Mouse (Mus musculus) telencephalon, adult 2 months (tissue): Measurements from ENCODE around the gene Tor1aip1.

ENCODE experiments used
- DNase-seq: peaks from one replicate; pipeline ENCODE4 v3.0.0-alpha.2; 2011; ENCODE audit warnings: low read depth, low spot score

Gene Tor1aip1

DNA sequence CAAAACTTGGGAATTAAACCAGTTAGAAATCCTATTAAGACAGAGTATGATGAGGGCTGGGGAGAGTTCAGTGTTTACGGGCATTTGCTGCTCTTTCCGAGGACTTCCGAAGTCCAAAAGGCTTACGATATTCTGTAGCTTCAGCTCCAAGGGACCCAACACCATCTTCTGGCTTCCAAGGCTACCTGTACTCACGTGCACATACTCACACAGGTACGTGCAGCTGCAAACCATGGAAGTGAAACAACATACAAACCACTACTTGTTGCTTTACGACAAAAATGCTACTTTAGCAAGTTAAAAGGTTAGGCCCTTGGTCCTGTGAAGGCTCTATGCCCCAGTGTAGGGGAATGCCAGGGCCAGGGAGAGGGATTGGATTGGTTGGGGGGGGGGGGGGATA, 2.4 kb downstream of the Tor1aip1 start:
- DNase-seq: no peak

DNA sequence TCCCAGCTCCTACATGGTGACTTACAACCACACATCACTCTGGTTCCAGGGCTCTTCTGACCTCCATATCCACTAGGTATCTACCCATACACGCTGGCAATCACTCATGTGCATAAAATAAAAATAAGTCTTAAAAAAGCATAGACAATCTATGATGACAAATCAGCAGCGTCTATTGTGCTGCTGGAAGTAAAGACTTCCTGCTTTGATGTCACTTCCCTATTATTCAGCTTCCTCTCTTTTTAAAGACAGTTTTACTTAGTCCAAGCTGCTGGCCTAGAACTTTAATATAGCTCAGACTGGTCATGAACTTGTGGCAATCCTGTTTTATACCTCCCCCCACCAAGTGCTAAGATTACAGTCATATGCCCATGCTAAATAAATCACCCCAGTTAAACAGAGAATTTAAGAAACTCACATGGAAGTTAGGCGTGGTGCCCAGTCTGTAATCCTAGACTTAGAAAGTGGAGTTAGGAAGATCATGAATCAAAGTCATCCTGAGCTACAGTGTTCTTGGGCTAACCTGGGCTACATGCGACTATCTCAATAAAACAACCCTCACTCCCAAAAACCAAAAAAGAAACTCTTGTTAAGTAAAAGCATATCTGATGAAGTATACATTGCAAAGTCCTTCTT, 7.8 kb downstream of the Tor1aip1 start:
- no peak for DNase-seq

DNA sequence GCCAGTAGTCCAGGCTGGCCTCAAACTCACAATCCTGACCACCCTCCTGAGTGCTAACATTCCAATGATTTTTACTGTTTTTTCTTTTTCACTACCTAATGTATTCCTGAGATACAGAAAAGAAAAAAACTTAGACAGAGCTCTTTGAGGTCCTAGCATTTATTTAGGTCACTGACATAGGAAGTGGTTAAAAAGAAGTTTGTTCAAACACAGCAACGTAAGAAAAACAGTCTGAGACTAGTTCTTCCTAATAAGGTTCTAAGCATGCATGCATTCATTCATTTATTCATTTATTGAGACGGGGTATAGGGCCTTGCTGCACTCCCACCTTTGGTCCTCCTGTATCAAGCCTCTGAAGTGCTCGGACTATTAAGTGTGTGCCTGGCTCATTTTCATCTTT, 8.4 kb downstream of the Tor1aip1 start:
- no peak for DNase-seq

DNA sequence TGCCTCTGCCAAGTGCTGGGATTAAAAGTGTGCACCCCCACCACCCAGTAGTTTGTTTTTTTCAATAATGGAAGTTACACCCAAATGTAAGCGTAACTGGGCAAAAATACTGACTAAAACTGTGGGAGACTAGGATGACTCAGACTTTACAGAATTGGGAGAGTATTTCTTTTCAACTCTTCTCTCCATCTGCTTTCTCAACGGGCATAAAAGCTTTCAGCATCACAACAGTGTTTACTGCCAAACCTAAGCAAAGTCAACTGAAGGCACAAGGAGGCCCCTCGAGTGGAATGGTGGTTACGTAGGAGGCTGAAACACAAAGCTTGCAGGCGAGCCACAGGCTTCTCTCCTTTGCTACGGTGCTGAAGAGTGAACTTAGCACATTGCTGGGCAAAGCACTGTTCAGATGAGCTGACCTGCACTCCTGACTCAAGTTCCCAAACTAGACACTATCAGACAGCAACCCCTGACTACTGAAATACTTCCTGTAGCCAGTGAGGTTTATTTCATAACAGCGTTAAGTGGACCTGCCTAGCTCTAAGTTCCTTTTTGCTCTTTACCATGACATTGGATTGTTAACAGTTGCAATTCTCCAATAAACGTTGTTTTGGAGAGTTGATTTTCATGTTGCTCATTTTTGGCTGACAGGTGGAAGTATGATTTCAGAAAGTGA, 11.3 kb downstream of the Tor1aip1 start:
- DNase-seq: peak; percentile 58

DNA sequence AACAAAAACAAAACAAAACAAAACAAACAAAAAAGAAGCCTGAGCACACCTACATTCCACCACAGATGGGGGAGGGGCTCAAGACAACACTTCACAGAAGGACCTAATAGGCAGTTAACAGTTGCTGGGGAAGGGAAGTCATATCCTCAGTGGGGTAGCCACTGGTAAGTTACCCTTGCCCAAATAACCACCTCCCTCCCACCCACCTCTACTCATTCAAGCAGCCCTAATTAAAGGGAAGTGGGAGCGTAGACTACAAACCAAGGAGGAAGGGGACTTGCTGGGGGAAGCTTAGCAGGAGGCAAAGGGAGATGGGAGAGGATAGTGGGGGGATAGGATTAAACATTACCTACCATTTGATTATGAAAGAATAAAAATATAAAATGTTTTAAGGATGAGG, 15.9 kb downstream of the Tor1aip1 start:
- DNase-seq: no peak

DNA sequence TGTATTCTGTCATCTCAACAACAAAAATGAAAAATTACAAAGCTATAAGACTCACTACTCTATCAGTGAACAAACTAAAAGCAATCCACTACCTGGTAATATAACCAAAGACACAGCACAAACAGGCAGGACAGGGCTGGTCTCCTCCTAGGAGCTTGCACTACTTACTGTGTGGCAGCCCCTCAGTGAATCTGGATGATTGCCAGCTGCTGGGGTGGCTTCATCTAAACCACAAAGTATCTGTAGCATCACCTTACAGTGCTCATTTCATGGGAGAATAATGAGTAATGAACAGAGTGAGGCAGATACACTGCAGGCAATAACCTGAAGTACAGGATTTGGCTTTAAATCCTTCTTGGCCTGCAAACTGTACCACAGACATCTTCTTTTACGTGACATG, 16.5 kb downstream of the Tor1aip1 start:
- no peak for DNase-seq

DNA sequence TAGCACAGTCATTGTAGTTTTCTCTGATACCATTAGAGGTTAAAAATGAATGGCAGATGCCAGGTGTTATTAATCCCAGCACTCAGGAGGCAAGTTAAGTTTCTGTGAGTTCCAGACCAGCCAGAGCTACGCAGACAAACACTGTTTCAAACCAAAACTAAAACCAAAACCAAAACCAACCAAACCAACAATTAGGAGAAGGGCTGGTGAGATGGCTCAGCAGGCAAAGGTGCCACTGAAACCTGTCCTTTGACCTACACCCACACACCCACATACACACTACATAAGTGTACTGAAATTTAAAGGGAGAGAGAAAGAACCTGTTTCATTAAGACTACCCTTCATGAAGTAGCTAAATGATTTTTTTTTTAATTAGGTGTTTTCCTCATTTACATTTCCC, 27.3 kb downstream of the Tor1aip1 start:
- no peak for DNase-seq

DNA sequence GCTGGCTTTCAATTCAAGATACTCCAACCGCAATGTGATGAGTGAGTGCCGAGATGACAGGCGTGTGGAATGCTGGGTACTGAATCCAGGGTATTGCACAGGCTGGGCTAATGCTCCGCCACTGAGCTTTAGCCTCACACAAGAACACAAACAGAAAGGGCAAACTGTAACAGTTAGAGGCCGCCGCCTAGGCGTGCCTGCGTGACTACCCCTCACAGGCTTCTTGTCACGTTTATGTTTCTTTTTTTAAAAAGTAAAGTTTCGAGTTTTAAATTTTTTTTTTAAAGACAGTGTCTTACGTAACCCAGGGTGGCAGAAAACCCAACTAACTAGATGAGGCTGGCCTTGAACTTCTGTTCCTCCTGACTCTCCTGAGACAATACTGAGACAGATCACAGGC, 30.4 kb downstream of the Tor1aip1 start:
- no peak for DNase-seq

DNA sequence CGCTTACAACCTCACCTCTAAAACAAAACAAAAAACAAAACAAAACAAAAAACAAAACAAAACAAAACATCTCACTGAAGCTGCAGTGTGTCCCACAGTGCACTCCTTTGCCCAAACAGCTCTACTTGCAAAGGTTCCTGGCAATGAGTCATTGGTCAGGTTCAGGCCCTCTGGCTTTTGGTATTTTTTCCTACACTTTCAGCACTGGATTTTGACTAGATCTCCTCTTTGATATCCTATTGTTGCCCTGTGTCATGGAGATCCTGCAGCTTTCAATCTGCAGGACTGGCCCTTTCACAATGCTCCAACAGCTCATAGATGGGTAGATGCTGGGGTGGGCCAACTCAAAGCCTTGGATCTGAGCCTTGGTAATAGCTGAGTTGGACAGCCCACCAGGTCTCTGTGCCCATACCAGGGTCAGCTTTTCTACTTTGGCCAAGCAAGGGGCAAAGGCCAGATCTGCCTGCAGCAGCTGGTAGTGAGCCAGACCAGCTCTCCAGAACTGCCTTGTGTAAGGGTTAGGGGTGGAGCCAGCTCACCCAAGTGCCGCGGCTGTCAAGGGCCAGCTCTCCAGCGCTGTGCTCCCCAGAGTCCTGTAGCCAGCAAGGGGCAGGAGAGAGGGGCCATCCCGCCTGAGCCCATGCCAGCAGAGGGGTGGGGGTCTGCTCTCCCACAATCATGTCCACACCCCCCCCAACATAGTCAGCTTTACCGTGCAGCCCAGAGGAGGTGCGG, 32.9 kb downstream of the Tor1aip1 start:
- no peak for DNase-seq

DNA sequence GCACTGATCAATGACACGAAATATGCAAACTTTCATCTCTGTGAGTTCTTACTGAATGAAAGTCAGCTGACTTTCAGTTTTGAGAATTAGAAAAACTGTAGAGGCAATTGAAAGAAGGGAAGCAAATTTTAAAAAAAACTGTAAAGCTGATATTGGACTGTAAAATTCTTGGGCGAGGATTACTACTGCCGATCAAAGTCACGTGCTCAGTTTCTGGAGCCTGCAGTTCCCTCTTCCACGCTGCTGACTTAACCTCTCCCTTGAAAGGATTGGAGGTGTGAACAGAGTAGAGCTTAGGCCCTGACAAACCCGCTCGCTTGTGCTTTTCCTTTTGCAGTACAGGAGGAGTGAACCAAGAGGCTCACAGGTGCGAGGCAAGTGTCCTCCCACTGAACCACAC, 33.9 kb downstream of the Tor1aip1 start:
- DNase-seq: no peak

DNA sequence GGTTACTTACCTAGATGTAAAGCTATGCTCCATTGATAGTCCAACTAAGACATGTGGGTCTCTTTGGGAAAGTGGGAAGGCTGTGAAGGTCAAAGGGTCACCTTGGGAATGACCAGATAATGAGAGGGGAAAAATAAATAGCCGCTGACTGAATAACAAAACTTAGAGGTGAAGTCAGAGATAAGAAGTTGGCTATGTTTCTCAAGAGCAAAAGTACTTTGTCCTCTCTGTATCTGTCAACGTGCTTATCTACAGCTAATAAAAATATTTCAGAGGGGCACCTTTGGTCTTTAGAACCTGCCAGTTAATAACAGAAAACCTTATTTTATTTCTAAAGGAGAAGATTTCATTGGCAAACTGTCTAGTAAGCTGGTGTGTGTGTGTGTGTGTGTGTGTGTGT, 40.7 kb downstream of the Tor1aip1 start:
- no peak for DNase-seq

DNA sequence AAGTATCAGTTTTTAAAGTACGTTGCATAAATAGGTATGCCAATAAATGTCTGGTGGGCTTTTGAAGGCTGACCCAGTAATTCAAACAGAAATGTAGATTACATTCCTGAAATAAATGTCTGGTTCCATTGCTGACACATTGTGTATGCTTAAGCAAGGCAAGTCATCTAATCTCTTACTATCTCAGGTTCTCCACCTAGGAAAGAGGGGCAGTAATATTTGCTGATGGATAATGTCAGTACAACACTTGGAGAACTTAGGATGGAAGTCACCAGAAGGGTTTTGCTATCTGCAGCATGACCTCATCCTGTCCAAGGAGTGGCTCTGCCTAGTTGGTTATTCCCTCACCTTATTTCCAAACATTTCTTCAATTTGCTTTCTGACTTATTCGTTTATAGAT, 41.8 kb downstream of the Tor1aip1 start:
- DNase-seq: no peak

DNA sequence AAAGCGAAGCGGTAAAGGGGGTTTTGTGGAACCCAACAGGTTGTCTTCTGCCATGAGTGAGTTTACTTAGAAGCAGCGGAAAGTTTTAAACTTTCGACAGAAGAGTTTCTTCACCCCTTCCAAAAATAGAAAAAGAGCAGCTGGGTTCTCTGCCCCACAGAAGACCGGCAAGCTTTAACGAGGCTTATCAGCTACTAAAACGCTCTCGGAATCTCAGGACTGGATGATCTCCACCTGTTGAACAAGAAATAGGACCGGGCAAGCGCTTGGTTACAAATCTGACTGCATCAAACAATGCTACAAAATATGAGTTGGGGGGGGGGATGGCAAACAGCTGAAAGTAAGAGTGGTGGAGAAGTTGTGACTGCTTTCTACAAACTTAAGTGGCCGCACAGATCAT, 45.9 kb downstream of the Tor1aip1 start:
- DNase-seq: no peak

DNA sequence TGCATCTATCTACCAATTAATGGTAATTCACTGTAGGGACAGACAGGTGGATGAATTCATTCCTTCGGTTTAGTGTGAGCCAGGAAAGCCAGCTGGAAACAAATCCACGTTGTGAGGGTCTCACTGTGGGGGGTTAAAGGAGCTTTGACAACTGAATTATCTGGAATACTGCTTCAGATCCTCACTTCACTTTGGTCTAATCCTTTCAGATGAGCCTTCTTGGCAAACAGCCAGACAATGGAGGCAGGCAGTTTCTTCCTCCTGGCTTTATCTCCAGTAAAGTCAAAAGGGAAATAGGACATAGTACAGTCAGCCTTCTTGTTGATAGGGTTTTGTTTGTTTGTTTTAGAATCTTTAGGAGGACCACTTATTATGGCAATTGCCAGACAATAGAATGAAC, 46.9 kb downstream of the Tor1aip1 start:
- DNase-seq: no peak

DNA sequence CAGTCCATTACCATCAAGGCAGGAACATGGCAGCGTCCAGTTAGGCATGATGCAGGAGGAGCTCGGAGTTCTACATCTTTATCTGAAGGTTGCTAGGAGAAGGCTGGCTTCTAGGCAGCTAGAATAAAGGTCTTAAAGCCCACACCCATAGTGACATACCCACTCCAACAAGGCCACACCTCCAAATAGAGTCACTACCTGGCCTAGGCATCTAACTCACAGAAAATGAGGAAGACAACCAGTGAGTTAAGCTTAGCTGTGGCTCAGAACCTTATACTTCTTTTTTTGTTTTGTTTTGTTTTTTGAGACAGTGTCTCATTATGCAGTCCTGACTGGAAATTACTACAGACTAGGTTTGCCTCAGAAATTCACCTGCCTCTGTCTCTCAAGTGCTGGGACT, 48.7 kb downstream of the Tor1aip1 start:
- DNase-seq: no peak

DNA sequence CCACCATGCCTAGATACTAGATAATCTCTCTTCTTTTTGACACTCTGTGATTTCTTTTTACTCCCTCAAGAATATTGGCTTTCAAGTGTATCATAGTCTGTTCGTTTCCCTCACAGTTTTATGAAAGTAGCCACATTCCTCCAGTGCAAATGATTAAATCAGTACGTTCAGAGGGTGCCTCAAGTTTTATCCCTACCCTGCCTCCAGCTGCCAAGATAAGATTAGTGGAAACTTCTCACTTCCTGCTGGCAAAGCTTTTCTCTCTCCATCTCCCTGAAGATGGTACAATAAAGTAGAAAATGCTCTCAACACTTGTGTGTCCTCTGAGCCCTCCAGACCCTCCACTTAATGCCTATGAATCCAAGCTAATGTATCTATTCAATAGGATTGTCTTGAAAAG, 61.3 kb downstream of the Tor1aip1 start:
- no peak for DNase-seq

DNA sequence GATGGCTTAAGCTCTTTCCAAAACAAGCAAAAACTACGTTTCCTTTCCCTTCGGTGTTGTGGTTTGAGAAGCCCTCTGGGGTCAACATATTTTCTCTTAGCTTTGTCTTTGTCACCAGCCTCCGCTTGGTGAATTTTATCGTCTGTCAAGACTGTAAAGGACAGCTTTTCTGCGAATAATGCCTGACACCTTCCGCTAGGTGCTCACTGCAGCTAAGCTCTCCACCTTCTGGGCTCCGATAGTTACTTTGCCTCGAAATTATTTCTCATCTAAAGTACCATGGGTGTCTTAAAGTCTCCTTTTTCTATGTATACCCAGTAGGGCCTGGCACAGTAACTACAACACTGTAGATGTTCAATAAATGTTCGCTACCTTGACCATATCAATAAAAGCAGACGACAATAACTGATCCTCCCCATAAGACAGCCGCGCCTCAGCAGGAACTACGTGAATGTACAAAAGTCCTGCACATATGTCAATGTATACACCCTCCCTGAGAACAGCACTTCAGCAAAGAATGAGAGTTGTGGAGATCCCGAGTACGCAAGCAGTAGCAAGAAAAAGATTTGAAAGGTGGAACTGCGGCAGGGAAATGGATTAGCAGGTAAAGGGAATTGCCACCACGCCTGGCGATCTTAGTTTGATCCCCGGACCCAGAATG, 62.4 kb downstream of the Tor1aip1 start:
- no peak for DNase-seq

DNA sequence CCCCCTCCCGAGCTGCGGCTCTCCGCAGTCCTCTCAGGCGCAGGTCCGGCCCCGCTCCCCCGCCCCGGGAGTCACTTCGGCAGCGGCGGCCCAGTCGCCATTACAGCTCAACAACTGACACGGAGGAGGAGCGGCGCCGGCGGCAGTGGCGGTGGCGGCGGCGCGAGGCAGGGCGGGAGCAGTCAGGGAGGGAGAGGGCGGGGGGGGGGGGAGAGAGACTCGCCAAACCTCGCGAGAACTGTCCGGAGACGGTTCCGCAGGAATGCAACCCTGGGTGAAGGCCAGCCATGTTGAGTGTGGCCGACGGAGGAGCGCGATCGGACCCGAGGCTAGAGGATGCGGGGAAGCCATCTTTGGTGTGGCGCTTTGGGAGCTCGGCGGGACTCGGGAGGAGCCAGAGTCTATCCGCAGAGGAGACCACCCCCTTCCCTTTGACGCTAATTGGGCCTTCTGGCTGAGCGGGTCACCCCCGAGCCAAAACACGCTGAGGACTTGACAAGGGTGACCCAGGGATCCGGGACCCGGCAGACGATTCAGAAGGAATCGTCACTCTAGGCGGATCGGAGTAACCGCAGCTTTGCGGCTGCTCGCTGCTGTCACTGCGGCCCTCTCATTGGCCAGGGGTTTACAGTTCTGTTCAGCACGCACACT, 63.1 kb downstream of the Tor1aip1 start, which contains the start of gene Cep350:
Gene Cep350 (minus strand): TSS at position 188 of the 651 bp plus-strand sequence.
- peak; percentile 97 for DNase-seq

DNA sequence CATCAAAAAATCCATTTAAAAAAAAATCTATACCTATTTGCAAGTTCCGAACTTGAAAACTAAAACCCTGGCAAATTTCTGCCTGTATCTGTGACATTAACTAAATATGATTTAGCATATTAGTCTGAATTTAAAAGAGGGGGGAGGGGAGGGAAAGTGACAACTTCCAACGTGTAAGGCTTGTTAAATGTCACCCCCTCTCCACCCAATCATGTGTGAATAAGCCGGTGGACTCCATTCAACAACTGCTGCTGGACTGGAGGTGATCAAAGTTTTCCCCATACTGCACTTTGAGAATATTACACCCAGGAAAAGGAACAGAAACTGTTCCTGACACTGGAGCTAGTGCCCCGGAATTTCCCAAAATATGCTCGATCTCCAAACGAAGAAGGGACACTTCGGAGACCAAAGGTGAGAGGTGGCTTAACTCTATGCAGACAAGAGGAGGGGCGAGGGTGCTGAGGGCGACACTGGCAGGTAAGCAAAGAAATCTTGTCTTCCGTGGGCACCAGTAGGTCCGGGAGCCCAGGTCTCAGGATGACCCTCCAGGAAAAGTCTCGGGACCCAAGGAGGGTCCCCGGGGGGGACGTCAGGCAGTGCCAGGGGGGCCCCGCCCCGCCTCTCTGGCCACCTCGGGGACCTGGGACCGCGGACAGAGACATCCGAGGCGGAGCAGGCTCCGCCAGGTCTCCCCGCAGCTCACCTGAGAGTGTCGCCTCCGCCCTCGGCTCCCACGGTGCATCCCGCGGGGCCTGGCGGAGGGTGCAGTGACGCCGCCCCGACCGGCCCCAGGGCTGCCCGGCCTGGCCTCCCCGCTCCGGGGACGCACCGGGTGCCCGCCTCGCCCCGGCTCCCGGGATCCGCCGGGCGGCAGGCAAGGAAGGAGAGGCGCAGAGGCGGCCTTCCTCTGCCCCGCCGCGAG, 63.9 kb downstream of the Tor1aip1 start:
- no peak for DNase-seq
